Mouse (Mus musculus) heart, embryonic 14.5 days (tissue): ENCODE data around the gene Kif27. TPM values are rescaled to one million over a fixed set of nuclear protein-coding genes. Genes with fewer than 3 reads are reported as not detected.
"Not testable (repeated sequence)": the region's sequence is repeated elsewhere in the genome, so short reads cannot be mapped to it uniquely, and the experiment has no call there.

Experiments
- ATAC-seq: fragments of 200-750 bp; cut with Nextera tagmentation; 2 replicates; pipeline ENCODE4 v1.8.0; 2017; ENCODE audit warnings: low read depth, moderate TSS enrichment; ENCODE audit not compliant: insufficient number of reproducible peaks, insufficient read depth, low FRiP score
- H3K27ac ChIP-seq, 2 experiments: fragments of 200-500 bp in 1 of 2; fragments of 300-500 bp in 1 of 2; sonication (generic) in 1 of 2; replicated peaks in 1 of 2; 2 replicates each; pipeline ENCODE4 v1.5.1; 2012 to 2014; ENCODE audit warnings: low read depth in 2 of 2, low read length in 2 of 2, control low read depth in 1 of 2, mild to moderate bottlenecking in 1 of 2, mixed read lengths in 1 of 2; ENCODE audit not compliant: control insufficient read depth in 1 of 2, insufficient read depth in 1 of 2
- H3K27me3 ChIP-seq: fragments of 300-500 bp; sonication (generic); 2 replicates; pipeline ENCODE4 v1.6.1; 2014; ENCODE audit warnings: mild to moderate bottlenecking, low read length, control low read depth; ENCODE audit not compliant: control insufficient read depth, insufficient read depth
- H3K36me3 ChIP-seq: fragments of 300-500 bp; sonication (generic); 2 replicates; pipeline ENCODE4 v1.6.1; 2014; ENCODE audit warnings: mild to moderate bottlenecking, control low read depth, low read length, mixed read lengths; ENCODE audit not compliant: control insufficient read depth, insufficient read depth
- H3K4me1 ChIP-seq, 2 experiments: fragments of 200-500 bp in 1 of 2; fragments of 300-500 bp in 1 of 2; sonication (generic) in 1 of 2; 2 replicates each; pipeline ENCODE4 v1.6.1; 2012 to 2014; ENCODE audit warnings: low read length in 2 of 2, control low read depth in 1 of 2, mixed read lengths in 1 of 2; ENCODE audit not compliant: control insufficient read depth in 2 of 2, insufficient read depth in 2 of 2
- H3K4me2 ChIP-seq: fragments of 300-500 bp; sonication (generic); 2 replicates; pipeline ENCODE4 v1.6.1; 2014; ENCODE audit warnings: mild to moderate bottlenecking, low read length
- H3K4me3 ChIP-seq, 2 experiments: fragments of 200-500 bp in 1 of 2; fragments of 300-500 bp in 1 of 2; sonication (generic) in 1 of 2; 2 replicates each; pipeline ENCODE4 v1.5.1; 2012 to 2014; ENCODE audit warnings: low read length in 2 of 2, mild to moderate bottlenecking in 2 of 2, control low read depth in 1 of 2, low read depth in 1 of 2, moderate library complexity in 1 of 2; ENCODE audit not compliant: control insufficient read depth in 1 of 2, insufficient read depth in 1 of 2
- H3K9ac ChIP-seq: fragments of 300-500 bp; sonication (generic); 2 replicates; pipeline ENCODE4 v1.6.1; 2014; ENCODE audit warnings: mild to moderate bottlenecking, low read length
- H3K9me3 ChIP-seq: fragments of 300-500 bp; sonication (generic); 2 replicates; pipeline ENCODE4 v1.6.1; 2016; ENCODE audit warnings: low read length, control low read depth; ENCODE audit not compliant: control insufficient read depth
- WGBS: fragments of 180-500 bp; shearing (Covaris S2); extraction: QIAGEN DNeasy Blood & Tissue Kit; methylation state at CpG from one replicate; pipeline ENCODE4 v1.1.7; 2014; 5-methylcytosine and 5-hydroxymethylcytosine counted together
- polyA plus RNA-seq: library from polyadenylated mRNA; unstranded; fragments of >200 nt; fragmentation: Nextera tagmentation; extraction: Ambion mirVana; gene quantifications from 2 replicates; pipeline ENCODE4 v1.2.1, GENCODE M21; 2014

The Kif27 gene
- polyA plus RNA-seq, result 0.12 and 0.82 TPM in 2 replicates

DNA sequence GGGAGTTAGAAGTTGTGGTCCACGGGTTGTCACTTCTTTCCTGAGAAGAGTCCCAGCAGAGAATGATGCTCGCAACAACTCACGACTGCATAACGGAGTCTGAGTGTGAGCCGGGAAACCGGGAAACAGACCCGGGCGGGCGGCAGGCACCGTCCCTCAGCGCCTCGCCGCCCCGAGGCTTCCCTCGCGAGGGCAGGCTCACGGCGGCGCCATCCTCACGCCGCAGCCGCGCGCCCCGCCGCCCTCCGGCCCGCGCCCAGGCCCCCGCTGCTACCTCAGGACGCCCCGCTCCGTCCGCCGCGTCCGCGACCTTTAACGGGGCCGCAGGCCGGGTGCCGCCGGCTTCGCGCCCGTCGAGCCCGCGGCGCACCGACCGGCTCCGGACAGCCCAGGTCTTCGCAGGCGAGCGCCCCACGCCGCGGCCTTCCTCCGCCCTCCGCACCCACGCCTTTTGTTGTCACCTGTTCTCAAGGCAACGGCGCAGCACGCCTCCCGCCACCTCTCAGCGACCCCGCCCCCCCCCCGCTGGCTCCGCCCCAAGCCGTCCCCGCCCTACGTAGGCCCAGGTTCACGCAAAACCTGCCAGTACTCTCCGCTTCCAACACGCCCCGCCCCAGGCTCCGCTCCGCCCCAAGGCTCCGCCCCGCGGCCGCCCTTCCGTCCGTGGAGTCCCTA, at the start of gene Kif27:
TSS of gene Kif27 (minus strand) at position 494 of the 675 bp plus-strand sequence.
- peak within 1 kb of the TSS; percentile 65 to 70 for H3K4me3 ChIP-seq
- peak within 1 kb of the TSS; percentile 74 for H3K9ac ChIP-seq
- no peaks in the 10 kb centered on the region for H3K36me3 ChIP-seq
- no peaks in the 10 kb centered on the region for H3K9me3 ChIP-seq
- H3K27ac ChIP-seq, result no peak within 1 kb of the TSS
- H3K4me2 ChIP-seq, result peak within 1 kb of the TSS; percentile 97
- peak; percentile 97 for ATAC-seq
- no peaks in the 10 kb centered on the region for H3K27me3 ChIP-seq
- H3K4me1 ChIP-seq, result no peaks in the 10 kb centered on the region
- WGBS, result under 1% methylated on average over 67 of the region's 85 CpGs

DNA sequence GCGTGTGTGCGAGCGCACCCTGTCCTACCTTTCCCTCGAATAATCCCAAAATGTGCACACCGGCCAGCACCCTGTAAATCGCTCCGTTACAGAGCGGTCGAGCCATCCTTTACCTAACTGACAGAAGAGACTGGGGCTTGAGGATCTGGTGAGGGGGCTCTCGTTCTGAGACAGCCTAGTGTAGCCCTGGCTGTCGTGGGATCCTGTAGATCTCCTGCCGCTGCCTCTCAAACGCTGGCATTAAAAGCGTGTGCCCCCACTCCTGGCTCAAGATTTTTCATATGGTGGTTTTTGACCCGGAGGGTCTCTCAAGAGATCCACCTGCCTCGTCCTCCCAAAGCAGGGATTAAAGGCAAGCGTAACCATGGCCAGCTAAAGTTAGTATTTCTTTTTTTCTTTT, 44.3 kb upstream of the Kif27 start, which contains the start of gene Hnrnpk:
TSS of gene Hnrnpk (minus strand) at position 101 of the 400 bp plus-strand sequence.
- H3K4me1 ChIP-seq, H3K9me3 ChIP-seq, ATAC-seq, H3K27me3 ChIP-seq: not testable (repeated sequence)
- Histone ChIP-seq H3K4me2 (peak within 1 kb of the TSS; percentile 59), H3K4me3 (peak within 1 kb of the TSS; percentile 88 to 99), H3K27ac (peak within 1 kb of the TSS; percentile 98 to 99), H3K36me3 (peaks cover 20% of the 10 kb centered on the region), H3K9ac (peak within 1 kb of the TSS; percentile 100)
- 6% methylated on average over 16 of the region's 17 CpGs for WGBS

DNA sequence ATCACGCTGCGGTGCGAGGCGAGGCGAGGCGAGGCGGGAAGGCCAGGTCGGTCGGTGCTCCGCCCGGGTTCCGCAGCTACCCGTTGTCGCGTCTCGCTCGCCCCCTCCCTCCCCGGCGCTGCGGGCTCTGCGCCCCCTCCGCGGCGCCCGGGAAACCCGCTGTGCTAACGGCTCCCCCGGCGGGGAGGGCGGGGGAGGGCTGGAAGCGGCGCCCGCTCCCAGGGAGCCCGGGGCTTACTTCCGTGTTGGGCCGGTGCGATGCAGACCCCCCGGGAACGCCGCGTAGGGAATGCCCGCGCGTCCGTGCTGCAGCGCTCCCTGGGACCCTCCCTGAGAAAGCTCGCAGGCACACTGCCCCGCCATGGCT, 43.8 kb upstream of the Kif27 start:
- Histone ChIP-seq H3K27me3 (no peaks in the 10 kb centered on the region), H3K36me3 (peaks cover 25% of the 10 kb centered on the region), H3K27ac (peak overlapping the region; percentile 98 to 99), H3K4me3 (peak overlapping the region; percentile 88 to 99), H3K9ac (peak overlapping the region; percentile 100), H3K4me1 (peaks cover 0 to 9% of the 10 kb centered on the region in 2 experiments; a peak in 2 of 4 replicates), H3K9me3 (no peaks in the 10 kb centered on the region), H3K4me2 (peak overlapping the region; percentile 59)
- WGBS, result 0% methylated on average over 38 of the region's 48 CpGs
- peak; percentile 66 for ATAC-seq

DNA sequence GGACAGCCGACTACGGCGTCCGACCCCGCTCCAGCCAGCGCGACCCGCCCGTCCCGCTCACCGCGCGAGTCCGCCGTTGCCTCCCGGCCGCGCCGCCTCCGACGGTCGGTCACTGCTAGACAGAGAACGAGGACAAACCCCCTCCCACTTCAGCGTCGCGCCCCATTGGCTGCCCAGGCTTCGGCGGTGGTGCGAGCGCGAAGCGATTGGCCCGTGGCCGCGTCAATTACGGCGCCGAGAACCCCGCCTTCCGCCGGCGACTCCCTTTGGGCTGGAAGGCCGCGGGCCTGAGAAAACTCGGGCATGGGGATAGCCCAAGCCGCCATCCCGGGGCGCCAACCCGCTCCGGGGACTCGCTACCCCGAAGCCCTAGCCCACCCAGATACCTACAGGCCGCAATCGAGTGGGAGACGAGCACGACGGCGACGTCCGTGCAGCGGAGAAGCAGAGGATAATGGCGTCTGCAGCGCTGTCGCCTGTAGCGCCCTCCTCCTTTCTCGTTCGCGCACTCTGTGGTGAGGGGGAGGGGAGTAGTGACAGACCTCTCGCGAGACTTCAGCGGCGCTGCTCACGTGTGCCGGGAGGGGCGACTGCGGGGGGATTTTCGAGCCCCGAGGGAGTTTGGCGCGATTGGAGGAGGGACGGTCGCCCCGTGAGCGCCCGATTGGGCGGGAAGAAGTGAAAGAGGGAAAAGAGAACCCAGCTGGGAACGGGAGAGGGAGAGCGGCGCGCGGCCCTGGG, 43.3 kb upstream of the Kif27 start, which contains the start of gene Rmi1:
TSS of gene Rmi1 (plus strand) at position 246 of the 741 bp plus-strand sequence.
- WGBS, result under 1% methylated on average over 86 of the region's 91 CpGs
- Histone ChIP-seq H3K9ac (peak within 1 kb of the TSS; percentile 100), H3K4me1 (peaks cover 0 to 9% of the 10 kb centered on the region in 2 experiments; a peak in 2 of 4 replicates), H3K27me3 (no peaks in the 10 kb centered on the region), H3K4me3 (peak within 1 kb of the TSS; percentile 88 to 99), H3K9me3 (no peaks in the 10 kb centered on the region), H3K4me2 (peak within 1 kb of the TSS; percentile 86), H3K27ac (peak within 1 kb of the TSS; percentile 98 to 99), H3K36me3 (peaks cover 26% of the 10 kb centered on the region)
- ATAC-seq, result peak; percentile 92

DNA sequence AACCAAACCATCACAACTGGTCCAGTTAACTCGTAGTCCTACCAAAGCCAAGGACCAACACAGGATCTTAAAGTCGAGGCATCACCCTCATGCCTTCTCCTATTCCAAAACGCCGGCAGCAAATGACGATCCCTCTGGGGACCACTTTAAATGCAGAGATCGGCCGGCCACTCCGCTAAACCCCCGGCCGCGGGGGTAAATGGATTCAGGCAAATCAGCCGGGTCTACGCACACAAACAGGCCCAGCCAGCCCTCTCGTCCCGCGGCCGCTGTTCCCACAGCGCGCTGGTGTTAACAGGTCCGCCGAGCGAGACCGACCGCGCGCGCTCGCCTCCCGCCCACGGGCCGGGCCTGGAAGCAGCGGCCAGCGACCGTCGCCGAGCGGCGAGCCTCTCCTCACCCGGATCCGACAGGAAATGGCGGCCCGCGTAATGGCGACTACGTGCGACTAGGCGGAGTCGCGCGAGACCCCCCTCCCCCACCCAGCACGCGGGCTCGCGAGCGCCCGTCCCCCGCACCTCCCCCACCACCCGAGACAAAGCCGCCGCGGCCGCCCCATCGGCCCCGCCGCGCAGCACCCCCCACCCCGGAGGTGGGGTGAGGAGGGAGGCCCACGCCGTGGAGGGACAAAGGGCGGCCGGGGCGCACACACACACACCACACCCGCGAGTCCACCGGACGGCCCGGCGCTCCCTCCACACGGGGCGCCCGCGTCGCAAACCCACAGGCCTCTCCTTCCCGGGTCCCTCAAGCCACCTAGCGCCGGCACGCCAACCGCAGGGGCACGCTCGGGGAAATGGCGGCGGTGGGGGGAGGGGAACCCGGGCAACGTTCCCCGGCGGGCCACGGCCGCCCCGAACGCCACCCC, 42.4 kb upstream of the Kif27 start:
- Histone ChIP-seq H3K27me3 (no peaks in the 10 kb centered on the region), H3K4me1 (peaks cover 0 to 9% of the 10 kb centered on the region in 2 experiments; a peak in 2 of 4 replicates), H3K9me3 (no peaks in the 10 kb centered on the region), H3K4me2 (peak overlapping the region; percentile 86), H3K27ac (peak overlapping the region; percentile 98), H3K9ac (peak overlapping the region; percentile 100), H3K4me3 (peak overlapping the region; percentile 88 to 99), H3K36me3 (peaks cover 34% of the 10 kb centered on the region)
- WGBS, result under 1% methylated on average over 50 of the region's 100 CpGs
- peak; percentile 41 for ATAC-seq

DNA sequence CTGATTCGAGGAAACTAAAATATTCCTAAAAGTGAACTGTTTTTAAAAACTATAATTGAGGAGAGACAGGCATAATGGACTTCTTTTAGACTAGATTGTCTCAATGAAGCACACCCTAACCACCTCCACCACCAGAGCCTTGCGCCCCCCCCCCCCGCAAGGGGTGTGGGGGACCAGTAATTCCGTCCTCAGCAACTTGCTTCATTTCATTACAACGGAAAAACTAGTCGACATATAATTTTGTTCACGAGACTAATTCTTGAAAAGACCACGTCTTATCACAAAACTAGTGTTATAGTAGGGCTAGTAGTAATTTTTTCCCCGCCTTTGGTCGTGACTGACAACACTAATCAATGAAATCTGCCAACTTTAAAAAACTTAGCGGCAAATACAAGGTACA, 41.7 kb upstream of the Kif27 start:
- peaks cover 0 to 9% of the 10 kb centered on the region in 2 experiments; a peak in 2 of 4 replicates for H3K4me1 ChIP-seq
- peaks cover 42% of the 10 kb centered on the region for H3K36me3 ChIP-seq
- peak overlapping the region; percentile 86 for H3K4me2 ChIP-seq
- H3K27me3 ChIP-seq, result no peaks in the 10 kb centered on the region
- H3K9ac ChIP-seq, result peak overlapping the region; percentile 100
- H3K27ac ChIP-seq, result 0 out of 4 replicates have a peak overlapping the region, but pooled peaks of 1 of the 2 experiments have one; percentile 77
- ATAC-seq, result no peak
- peak overlapping the region; percentile 88 to 99 for H3K4me3 ChIP-seq
- WGBS, result under 1% methylated on average over 11 of the region's 11 CpGs
- no peaks in the 10 kb centered on the region for H3K9me3 ChIP-seq

DNA sequence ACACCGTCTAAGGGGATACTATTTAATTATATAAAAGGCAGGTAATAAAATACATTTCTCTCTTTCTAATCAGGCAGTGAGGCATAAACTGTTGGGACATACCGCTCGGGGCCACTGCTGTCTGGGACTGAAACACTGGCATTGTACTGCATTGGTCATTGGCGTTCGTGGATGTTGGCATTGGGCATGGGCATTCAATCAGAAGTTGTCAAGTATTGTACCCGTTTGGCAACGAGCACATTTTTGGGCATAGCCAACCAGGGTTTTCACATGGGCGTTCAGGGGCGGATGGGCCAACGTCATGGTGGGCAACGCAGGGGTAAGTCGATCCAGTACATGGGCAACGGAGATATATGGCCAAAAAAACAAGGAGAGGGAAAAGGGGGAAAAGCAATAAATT, 38.7 kb upstream of the Kif27 start:
- Histone ChIP-seq H3K9me3 (no peaks in the 10 kb centered on the region), H3K4me1 (peaks cover 0 to 6% of the 10 kb centered on the region in 2 experiments; a peak in 2 of 4 replicates), H3K9ac (no peak overlapping the region), H3K36me3 (peaks cover 71% of the 10 kb centered on the region), H3K4me3 (no peak overlapping the region), H3K27me3 (no peaks in the 10 kb centered on the region), H3K4me2 (no peak overlapping the region), H3K27ac (no peak overlapping the region)
- no peak for ATAC-seq
- WGBS, result 91% methylated on average over 13 of the region's 13 CpGs
